Mouse (Mus musculus) hindbrain, postnatal 0 days (tissue): Measurements from ENCODE around the gene Pstpip1. TPM values are rescaled to one million over a fixed set of nuclear protein-coding genes. Genes with fewer than 3 reads are reported as not detected.

ENCODE experiments used
- ATAC-seq: fragments of 200-750 bp; cut with Nextera tagmentation; 2 replicates; pipeline ENCODE4 v1.8.0; 2017; ENCODE audit warnings: mild to moderate bottlenecking, moderate TSS enrichment, moderate library complexity
- DNase-seq: peaks from one replicate; pipeline ENCODE4 v3.0.0-alpha.2; 2015; ENCODE audit warnings: low spot score
- H3K27ac ChIP-seq: fragments of 300-500 bp; sonication (generic); 2 replicates; pipeline ENCODE4 v1.5.1; 2014; ENCODE audit warnings: mild to moderate bottlenecking
- H3K27me3 ChIP-seq: fragments of 300-500 bp; sonication (generic); 2 replicates; pipeline ENCODE4 v1.6.1; 2014; ENCODE audit warnings: low read length, mixed read lengths; ENCODE audit not compliant: insufficient read depth
- H3K36me3 ChIP-seq: fragments of 300-500 bp; sonication (generic); 2 replicates; pipeline ENCODE4 v1.6.1; 2014; ENCODE audit warnings: low read length, mixed read lengths; ENCODE audit not compliant: insufficient read depth
- H3K4me1 ChIP-seq: fragments of 300-500 bp; sonication (generic); 2 replicates; pipeline ENCODE4 v1.6.1; 2014; ENCODE audit warnings: antibody characterized with exemption, low read length, mixed read lengths; ENCODE audit not compliant: insufficient read depth
- H3K4me2 ChIP-seq: fragments of 300-500 bp; sonication (generic); 2 replicates; pipeline ENCODE4 v1.6.1; 2014; ENCODE audit warnings: low read depth, mild to moderate bottlenecking, low read length, moderate library complexity, mixed read lengths
- H3K4me3 ChIP-seq: fragments of 300-500 bp; sonication (generic); 2 replicates; pipeline ENCODE4 v1.5.1; 2014; ENCODE audit warnings: low read length
- H3K9ac ChIP-seq: fragments of 300-500 bp; sonication (generic); replicated peaks from 2 replicates; pipeline ENCODE4 v1.6.1; 2014; ENCODE audit warnings: mild to moderate bottlenecking, low read length, moderate library complexity, mixed read lengths
- H3K9me3 ChIP-seq: fragments of 300-500 bp; sonication (generic); 2 replicates; pipeline ENCODE4 v1.6.1; 2016; ENCODE audit warnings: low read length, mixed read lengths
- CTCF ChIP-seq: IDR thresholded peaks from 2 replicates; pipeline ENCODE4 v1.5.1; 2016; ENCODE audit warnings: antibody characterized with exemption, control low read depth, low read depth
- WGBS: fragments of 180-500 bp; shearing (Covaris S2); extraction: QIAGEN DNeasy Blood & Tissue Kit; methylation state at CpG from one replicate; pipeline ENCODE4 v1.1.7; 2014; 5-methylcytosine and 5-hydroxymethylcytosine counted together
- polyA plus RNA-seq: library from polyadenylated mRNA; unstranded; fragments of >200 nt; fragmentation: Nextera tagmentation; extraction: Ambion mirVana; gene quantifications from 2 replicates; pipeline ENCODE4 v1.2.1, GENCODE M21; 2015
- total RNA-seq: library from RNA; depleted of rRNA; stranded (reverse); fragments of >200 nt; gene quantifications from 2 replicates; pipeline ENCODE4 v1.2.3, GENCODE M21; 2014; rRNA removed

Gene Pstpip1
- total RNA-seq (0.10 and 1.1 TPM in 2 replicates), polyA plus RNA-seq (0.78 and 1.4 TPM in 2 replicates)

- Histone ChIP-seq H3K27ac (peak within 1 kb of the TSS; percentile 68), H3K36me3 (no peaks in the 10 kb centered on the region), H3K9me3 (no peaks in the 10 kb centered on the region), H3K9ac (no peak within 1 kb of the TSS), H3K4me3 (no peak within 1 kb of the TSS), H3K27me3 (no peaks in the 10 kb centered on the region), H3K4me1 (no peaks in the 10 kb centered on the region), H3K4me2 (peak within 1 kb of the TSS; percentile 37)
- 26% methylated on average over 22 of the region's 22 CpGs for WGBS
- TF ChIP-seq CTCF: no peak
- DNase-seq (peak; percentile 78), ATAC-seq (peak; percentile 85)
These were observed at the start of gene Pstpip1 for GRCm38 (mm10) chr9:56089778-56090520. Gene Pstpip1 (plus strand): TSS chr9:56089962.

GRCm38 (mm10) chr9:56041372-56042180 lies 48.2 kb upstream of the Pstpip1 start, which contains the start of gene Rcn2:
Gene Rcn2 (plus strand): TSS chr9:56041845.
- DNase-seq (peak; percentile 96), ATAC-seq (peak; percentile 100)
- H3K27me3 ChIP-seq: no peaks in the 10 kb centered on the region

GRCm38 (mm10) chr9:56042181-56042621 lies 47.6 kb upstream of the Pstpip1 start:
- Histone ChIP-seq H3K4me1 (peaks cover 12% of the 10 kb centered on the region), H3K9ac (peak overlapping the region; percentile 97), H3K27me3 (no peaks in the 10 kb centered on the region), H3K9me3 (no peaks in the 10 kb centered on the region), H3K27ac (peak overlapping the region; percentile 98), H3K4me3 (peak overlapping the region; percentile 75), H3K36me3 (peaks cover 8% of the 10 kb centered on the region; the same call in 1 of the 2 replicates), H3K4me2 (peak overlapping the region; percentile 76)
- no peak for TF ChIP-seq CTCF
- 0% methylated on average over 16 of the region's 16 CpGs for WGBS
- ATAC-seq: peak; percentile 77
- no peak for DNase-seq

More at GRCm38 (mm10) chr9:56041372-56042180, 48.2 kb upstream of the Pstpip1 start, which contains the start of gene Rcn2:
- peak within 1 kb of the TSS; percentile 76 for H3K4me2 ChIP-seq
- H3K9me3 ChIP-seq: no peaks in the 10 kb centered on the region
- H3K36me3 ChIP-seq: peaks cover 8% of the 10 kb centered on the region; the same call in 1 of the 2 replicates
- H3K9ac ChIP-seq: peak within 1 kb of the TSS; percentile 97
- H3K4me3 ChIP-seq: peak within 1 kb of the TSS; percentile 75
- WGBS: 2% methylated on average over 49 of the region's 49 CpGs
- TF ChIP-seq CTCF: 0 out of 2 replicates have a peak, but pooled peaks have one; percentile 5
- H3K27ac ChIP-seq: peak within 1 kb of the TSS; percentile 98
- H3K4me1 ChIP-seq: peaks cover 12% of the 10 kb centered on the region

- Histone ChIP-seq H3K4me3 (no peak overlapping the region), H3K4me2 (no peak overlapping the region), H3K4me1 (no peaks in the 10 kb centered on the region), H3K9ac (no peak overlapping the region), H3K27me3 (no peaks in the 10 kb centered on the region), H3K36me3 (peaks cover 18% of the 10 kb centered on the region), H3K9me3 (no peaks in the 10 kb centered on the region), H3K27ac (no peak overlapping the region)
- no peak for ATAC-seq
- 70% methylated on average over 3 of the region's 3 CpGs for WGBS
- DNase-seq: peak; percentile 40
- TF ChIP-seq CTCF: no peak
These were observed 36.0 kb upstream of the Pstpip1 start for GRCm38 (mm10) chr9:56053796-56054195.

GRCm38 (mm10) chr9:56056147-56056546 lies 33.6 kb upstream of the Pstpip1 start:
- Histone ChIP-seq H3K27me3 (no peaks in the 10 kb centered on the region), H3K27ac (no peak overlapping the region), H3K4me3 (no peak overlapping the region), H3K9me3 (no peaks in the 10 kb centered on the region), H3K9ac (no peak overlapping the region), H3K4me2 (no peak overlapping the region), H3K36me3 (peaks cover 37% of the 10 kb centered on the region), H3K4me1 (no peaks in the 10 kb centered on the region)
- 91% methylated on average over 6 of the region's 6 CpGs for WGBS
- no peak for TF ChIP-seq CTCF
- DNase-seq: no peak
- ATAC-seq: no peak

- H3K36me3 ChIP-seq: peaks cover 41% of the 10 kb centered on the region
- WGBS: 95% methylated on average over 5 of the region's 5 CpGs
- DNase-seq: no peak
These were observed 27.4 kb upstream of the Pstpip1 start for GRCm38 (mm10) chr9:56062336-56062735.

More at GRCm38 (mm10) chr9:56062336-56062735, 27.4 kb upstream of the Pstpip1 start:
- H3K4me3 ChIP-seq: no peak overlapping the region
- TF ChIP-seq CTCF: no peak
- H3K4me1 ChIP-seq: no peaks in the 10 kb centered on the region
- no peak overlapping the region for H3K27ac ChIP-seq
- H3K4me2 ChIP-seq: no peak overlapping the region
- no peaks in the 10 kb centered on the region for H3K9me3 ChIP-seq
- no peaks in the 10 kb centered on the region for H3K27me3 ChIP-seq
- ATAC-seq: no peak
- no peak overlapping the region for H3K9ac ChIP-seq
